Mouse (Mus musculus) MEL (cell line): ENCODE measurements around the gene Gab3.

ENCODE experiments used
- BHLHE40 ChIP-seq: IDR thresholded peaks from 2 replicates; pipeline ENCODE4 v1.6.1; 2012; ENCODE audit warnings: low read depth, mild to moderate bottlenecking, inconsistent platforms, low read length, improper control_type of control experiment, borderline replicate concordance
- CHD2 ChIP-seq: IDR thresholded peaks from 2 replicates; pipeline ENCODE4 v1.6.1; 2011; ENCODE audit warnings: low read length, improper control_type of control experiment
- CTCF ChIP-seq, 3 experiments: IDR thresholded peaks in 2 of 3; conservative IDR thresholded peaks in 1 of 3; 2 replicates each; pipeline ENCODE4 v1.5.1; 2011 to 2012; ENCODE audit warnings: low read length in 3 of 3, low read depth in 2 of 3, mild to moderate bottlenecking in 2 of 3, improper control_type of control experiment in 1 of 3, inconsistent platforms in 1 of 3, mixed read lengths in 1 of 3, moderate library complexity in 1 of 3; ENCODE audit not compliant: control insufficient read depth in 1 of 3, insufficient read depth in 1 of 3, poor library complexity in 1 of 3, severe bottlenecking in 1 of 3
- ELF1 ChIP-seq: IDR thresholded peaks from 2 replicates; pipeline ENCODE4 v1.6.1; 2014; ENCODE audit warnings: low read depth, mild to moderate bottlenecking, inconsistent platforms, low read length, improper control_type of control experiment, moderate library complexity
- MAFK ChIP-seq: IDR thresholded peaks from 2 replicates; pipeline ENCODE4 v1.6.1; 2011; ENCODE audit warnings: low read depth, mild to moderate bottlenecking, low read length, improper control_type of control experiment, borderline replicate concordance
- MAX ChIP-seq: IDR thresholded peaks from 2 replicates; pipeline ENCODE4 v1.6.1; 2011; ENCODE audit warnings: low read length, improper control_type of control experiment
- MAZ ChIP-seq: IDR thresholded peaks from 2 replicates; pipeline ENCODE4 v1.6.1; 2012; ENCODE audit warnings: low read depth, mild to moderate bottlenecking, inconsistent platforms, low read length, improper control_type of control experiment
- POLR2A ChIP-seq, 2 experiments: IDR thresholded peaks; 2 replicates each; pipeline ENCODE4 v1.6.1; 2011 to 2012; ENCODE audit warnings: low read length in 2 of 2, mild to moderate bottlenecking in 2 of 2, control low read depth in 1 of 2, improper control_type of control experiment in 1 of 2, low read depth in 1 of 2, moderate library complexity in 1 of 2; ENCODE audit not compliant: control insufficient read depth in 1 of 2, insufficient read depth in 1 of 2, poor library complexity in 1 of 2
- RAD21 ChIP-seq: IDR thresholded peaks from 2 replicates; pipeline ENCODE4 v1.6.1; 2011; ENCODE audit warnings: mild to moderate bottlenecking, low read depth, low read length, improper control_type of control experiment
- RCOR1 ChIP-seq: IDR thresholded peaks from 2 replicates; pipeline ENCODE4 v1.6.1; 2012; ENCODE audit warnings: low read depth, mild to moderate bottlenecking, inconsistent platforms, low read length, improper control_type of control experiment
- ZC3H11A ChIP-seq: IDR thresholded peaks from 2 replicates; pipeline ENCODE4 v1.6.1; 2012; ENCODE audit warnings: low read depth, mild to moderate bottlenecking, inconsistent platforms, low read length, improper control_type of control experiment

GRCm38 (mm10) chrX:75130467-75131160 is 45.4 kb upstream of the Gab3 start, which contains the start of gene Mpp1:
- TF ChIP-seq ELF1 (no peak), CTCF (IDR thresholded peaks at IDR 0.05 in 2 of 3, conservative IDR thresholded peaks at IDR 0.05 in 1 of 3; ENCODE audit: control insufficient read depth in 1 of 3, insufficient read depth in 1 of 3, low read depth in 2 of 3, low read length in 3 of 3, poor library complexity in 1 of 3, severe bottlenecking in 1 of 3) (no peak), MAZ (no peak), RAD21 (no peak), POLR2A (IDR thresholded peaks at IDR 0.05; ENCODE audit: control insufficient read depth in 1 of 2, insufficient read depth in 1 of 2, low read depth in 1 of 2, low read length in 2 of 2, poor library complexity in 1 of 2) (peak; percentile 37 to 61; a peak in 2 of 4 replicates), MAX (no peak), CHD2 (no peak), MAFK (no peak), BHLHE40 (no peak), ZC3H11A (no peak), RCOR1 (no peak)
